ENCODE assay signal across 7 mouse cellular contexts in the genomic region with DNA sequence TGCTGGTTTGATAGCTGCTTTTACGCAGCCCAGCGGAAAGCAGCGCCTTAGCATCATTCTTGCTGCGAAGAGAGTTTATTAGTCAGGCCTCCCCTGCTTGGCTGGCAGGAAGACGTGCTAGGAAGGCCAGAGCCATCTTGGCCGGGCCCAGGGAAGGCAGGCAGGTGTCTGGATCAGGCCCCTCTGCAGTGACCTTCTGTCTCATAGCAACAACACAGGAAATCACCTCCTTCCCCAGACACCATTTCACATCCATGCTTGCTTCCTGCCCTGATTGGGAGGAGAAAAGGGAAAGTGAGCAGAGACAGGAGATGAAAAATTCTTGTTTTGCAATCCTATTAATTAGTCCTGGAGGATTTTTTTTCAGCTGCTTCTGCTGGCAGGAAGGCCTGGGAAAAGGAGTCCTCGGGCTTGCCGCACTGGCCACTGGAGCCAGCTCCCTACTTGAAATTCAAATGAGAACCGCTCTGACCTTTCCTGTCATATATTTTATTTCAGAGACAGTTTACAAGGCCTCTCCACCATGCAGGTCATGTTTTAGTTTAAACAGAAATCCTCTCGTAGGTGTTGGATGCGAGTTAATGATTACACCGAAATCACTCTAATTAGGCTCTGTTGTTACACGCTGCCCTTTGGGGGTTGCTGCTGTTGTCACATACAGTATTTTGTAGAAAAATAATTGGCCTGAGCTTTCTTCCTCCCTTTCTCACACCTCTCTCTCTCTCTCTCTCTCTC.
DNase-seq lines count a peak whose midpoint lies in the region; ATAC-seq and TF ChIP-seq lines count a peak whose summit lies in the region.

No protein-coding gene starts in this region.

- no peak overlapping the region for H3K9ac ChIP-seq in hindbrain, postnatal 0 days (replicated peaks; ENCODE audit: low read length)
- no peak overlapping the region; the same call in 1 of the 2 replicates for H3K9ac ChIP-seq in midbrain, embryonic 11.5 days (ENCODE audit: low read length)

- H3K4me2 ChIP-seq in hindbrain, postnatal 0 days (ENCODE audit: low read depth, low read length): no peak overlapping the region
- no peak overlapping the region for H3K4me2 ChIP-seq in midbrain, embryonic 11.5 days

- POLR2A ChIA-PET in Patski (lab: Charles Lee): no interaction called here

- TF ChIP-seq CTCF in Patski (IDR thresholded peaks at IDR 0.05): no peak
- TF ChIP-seq CTCF in hindbrain, postnatal 0 days (IDR thresholded peaks at IDR 0.05; ENCODE audit: low read depth): no peak

- peaks cover 14% of the 10 kb centered on the region for H3K4me1 ChIP-seq in hindbrain, postnatal 0 days (ENCODE audit: insufficient read depth, low read length)
- H3K4me1 ChIP-seq in midbrain, embryonic 11.5 days (ENCODE audit: control insufficient read depth, insufficient read depth, low read length): peaks cover 10% of the 10 kb centered on the region

- H3K27ac ChIP-seq in hindbrain, postnatal 0 days: peak overlapping the region; percentile 70
- no peak overlapping the region; the same call in 1 of the 2 replicates for H3K27ac ChIP-seq in midbrain, embryonic 11.5 days (ENCODE audit: low read depth, low read length)

- in situ Hi-C loops in Patski (cut with MboI; ENCODE audit: low pct_unique_long_range_greater_than_20kb): loop anchor here (25.0 kb wide), 1 partner anchor 294 kb away; no protein-coding TSS in a partner anchor

- no peaks in the 10 kb centered on the region for H3K9me3 ChIP-seq in hindbrain, postnatal 0 days (ENCODE audit: low read length)
- no peaks in the 10 kb centered on the region for H3K9me3 ChIP-seq in midbrain, embryonic 11.5 days (ENCODE audit: control insufficient read depth, low read length)

- H3K4me3 ChIP-seq in hindbrain, postnatal 0 days (ENCODE audit: low read length): no peak overlapping the region
- no peak overlapping the region for H3K4me3 ChIP-seq in midbrain, embryonic 11.5 days (ENCODE audit: low read depth, low read length)

- peak; percentile 31 for DNase-seq in MN1 (ENCODE audit: low spot score)
- no peak for DNase-seq in Patski (ENCODE audit: low read depth, low spot score)
- DNase-seq in embryo, embryonic 9.5 days (ENCODE audit: extremely low spot score): peak; percentile 47
- DNase-seq in hindbrain, postnatal 0 days (ENCODE audit: low spot score): peak; percentile 61
- DNase-seq in midbrain, embryonic 11.5 days (ENCODE audit: low spot score, missing footprints): peak; percentile 86
- no peak for DNase-seq in spleen, postnatal 4 days (ENCODE audit: low spot score in 2 of 2)
- DNase-seq in ovary, postnatal 36 days (ENCODE audit: low spot score): no peak

- no peaks in the 10 kb centered on the region for H3K36me3 ChIP-seq in hindbrain, postnatal 0 days (ENCODE audit: insufficient read depth, low read length)
- no peaks in the 10 kb centered on the region for H3K36me3 ChIP-seq in midbrain, embryonic 11.5 days (ENCODE audit: control insufficient read depth, insufficient read depth, low read length)

- WGBS in hindbrain, postnatal 0 days: 23% methylated on average over 13 of the region's 13 CpGs
- WGBS in midbrain, embryonic 11.5 days: 56% methylated on average over 13 of the region's 13 CpGs

- H3K27me3 ChIP-seq in Patski: peaks cover 22% of the 10 kb centered on the region
- H3K27me3 ChIP-seq in hindbrain, postnatal 0 days (ENCODE audit: insufficient read depth, low read length): no peaks in the 10 kb centered on the region
- H3K27me3 ChIP-seq in midbrain, embryonic 11.5 days (ENCODE audit: control insufficient read depth, insufficient read depth, low read length): no peaks in the 10 kb centered on the region

- CTCF ChIA-PET in Patski (lab: Charles Lee): interaction anchor here (0.9 to 1.2 kb wide), 3 partner anchors 17 to 19 kb away, joined by 3 to 5 read pairs (median 3); no protein-coding TSS in a partner anchor

- peak; percentile 36 for ATAC-seq in Patski
- peak; percentile 68 for ATAC-seq in hindbrain, postnatal 0 days
- ATAC-seq in midbrain, embryonic 11.5 days (ENCODE audit: low FRiP score): peak; percentile 71

Comparison
In these comparisons a context has a peak if more than half of its experiments do, and no peak if none do; other contexts are left out.
1. DNase-seq: peak in MN1 (single experiment), embryo, embryonic 9.5 days (single experiment), hindbrain, postnatal 0 days (single experiment) and midbrain, embryonic 11.5 days (single experiment); none in Patski (single experiment), spleen, postnatal 4 days (0 of 2) and ovary, postnatal 36 days (single experiment).
2. Peak in every context shown above with its lines, with median percentiles within 50 percentile points of each other: ATAC-seq.